Mouse (Mus musculus): Measurements from ENCODE around the gene Ttc28. TPM values are rescaled to one million over a fixed set of nuclear protein-coding genes. Genes with fewer than 3 reads are reported as not detected.

Gene Ttc28
- polyA plus RNA-seq, 1 experiment from 2014 or later, result 17.8 TPM

GRCm38 (mm10) chr5:111261733-111262573 is 382.4 kb downstream of the Ttc28 start:
- 0 out of 2 replicates have a peak overlapping the region, but pooled peaks have one; percentile 10 for H3K9ac ChIP-seq (replicated peaks; ENCODE audit: low read depth, low read length)
- H3K27me3 ChIP-seq (ENCODE audit: control insufficient read depth, insufficient read depth, low read length), result no peaks in the 10 kb centered on the region
- no peaks in the 10 kb centered on the region; the same call in 1 of the 2 replicates for H3K9me3 ChIP-seq (ENCODE audit: control insufficient read depth, low read depth, low read length)
- H3K4me3 ChIP-seq (ENCODE audit: low read depth, low read length), result no peak overlapping the region
- peaks cover 19% of the 10 kb centered on the region; the same call in 1 of the 2 replicates for H3K4me1 ChIP-seq (ENCODE audit: control insufficient read depth, insufficient read depth, low read length)
- H3K27ac ChIP-seq (ENCODE audit: low read length), result peak overlapping the region; percentile 55; the same call in 1 of the 2 replicates
- no peak for ATAC-seq (ENCODE audit: insufficient number of reproducible peaks, insufficient read depth, low FRiP score, low read depth)
- H3K36me3 ChIP-seq (ENCODE audit: control insufficient read depth, insufficient read depth, low read length), result peaks cover 6% of the 10 kb centered on the region; the same call in 1 of the 2 replicates
- 61% methylated on average over 13 of the region's 13 CpGs for WGBS
- no peak overlapping the region for H3K4me2 ChIP-seq (replicated peaks; ENCODE audit: low read depth, low read length)

- Histone ChIP-seq H3K4me2 (replicated peaks; ENCODE audit: low read depth, low read length) (no peak overlapping the region), H3K27me3 (ENCODE audit: control insufficient read depth, insufficient read depth, low read length) (no peaks in the 10 kb centered on the region), H3K9me3 (ENCODE audit: control insufficient read depth, low read depth, low read length) (no peaks in the 10 kb centered on the region; the same call in 1 of the 2 replicates), H3K9ac (replicated peaks; ENCODE audit: low read depth, low read length) (no peak overlapping the region), H3K27ac (ENCODE audit: low read length) (peak overlapping the region; percentile 55), H3K4me3 (ENCODE audit: low read depth, low read length) (no peak overlapping the region), H3K36me3 (ENCODE audit: control insufficient read depth, insufficient read depth, low read length) (peaks cover 11% of the 10 kb centered on the region), H3K4me1 (ENCODE audit: control insufficient read depth, insufficient read depth, low read length) (peaks cover 19% of the 10 kb centered on the region; the same call in 1 of the 2 replicates)
- ATAC-seq (ENCODE audit: insufficient number of reproducible peaks, insufficient read depth, low FRiP score, low read depth), result peak; percentile 38; the same call in 1 of the 2 replicates
- WGBS, result 18% methylated on average over 11 of the region's 11 CpGs
Observed at GRCm38 (mm10) chr5:111262574-111263239, 383.1 kb downstream of the Ttc28 start.

GRCm38 (mm10) chr5:111263370-111263769 is 383.8 kb downstream of the Ttc28 start:
- peaks cover 11% of the 10 kb centered on the region for H3K36me3 ChIP-seq (ENCODE audit: control insufficient read depth, insufficient read depth, low read length)
- H3K4me2 ChIP-seq (replicated peaks; ENCODE audit: low read depth, low read length), result 0 out of 2 replicates have a peak overlapping the region, but pooled peaks have one; percentile 10
- no peak overlapping the region for H3K9ac ChIP-seq (replicated peaks; ENCODE audit: low read depth, low read length)
- WGBS, result 27% methylated on average over 5 of the region's 5 CpGs
- no peak overlapping the region for H3K4me3 ChIP-seq (ENCODE audit: low read depth, low read length)
- no peak for ATAC-seq (ENCODE audit: insufficient number of reproducible peaks, insufficient read depth, low FRiP score, low read depth)
- H3K27me3 ChIP-seq (ENCODE audit: control insufficient read depth, insufficient read depth, low read length), result no peaks in the 10 kb centered on the region
- peak overlapping the region; percentile 55 for H3K27ac ChIP-seq (ENCODE audit: low read length)
- no peaks in the 10 kb centered on the region; the same call in 1 of the 2 replicates for H3K9me3 ChIP-seq (ENCODE audit: control insufficient read depth, low read depth, low read length)
- peaks cover 19% of the 10 kb centered on the region; the same call in 1 of the 2 replicates for H3K4me1 ChIP-seq (ENCODE audit: control insufficient read depth, insufficient read depth, low read length)

- H3K27ac ChIP-seq (ENCODE audit: low read length), result no peak overlapping the region
- 84% methylated on average over 7 of the region's 7 CpGs for WGBS
Observed at GRCm38 (mm10) chr5:111264488-111264887, 384.9 kb downstream of the Ttc28 start.

GRCm38 (mm10) chr5:111266658-111267057 is 387.1 kb downstream of the Ttc28 start:
- H3K36me3 ChIP-seq (ENCODE audit: control insufficient read depth, insufficient read depth, low read length), result peaks cover 11% of the 10 kb centered on the region
- no peak overlapping the region for H3K9ac ChIP-seq (replicated peaks; ENCODE audit: low read depth, low read length)
- ATAC-seq (ENCODE audit: insufficient number of reproducible peaks, insufficient read depth, low FRiP score, low read depth), result no peak
- no peaks in the 10 kb centered on the region; the same call in 1 of the 2 replicates for H3K9me3 ChIP-seq (ENCODE audit: control insufficient read depth, low read depth, low read length)
- WGBS, result 95% methylated on average over 5 of the region's 5 CpGs
- H3K4me3 ChIP-seq (ENCODE audit: low read depth, low read length), result no peak overlapping the region
- peaks cover 18% of the 10 kb centered on the region; the same call in 1 of the 2 replicates for H3K4me1 ChIP-seq (ENCODE audit: control insufficient read depth, insufficient read depth, low read length)
- no peaks in the 10 kb centered on the region for H3K27me3 ChIP-seq (ENCODE audit: control insufficient read depth, insufficient read depth, low read length)
- no peak overlapping the region for H3K4me2 ChIP-seq (replicated peaks; ENCODE audit: low read depth, low read length)
- no peak overlapping the region for H3K27ac ChIP-seq (ENCODE audit: low read length)

More at GRCm38 (mm10) chr5:111264488-111264887, 384.9 kb downstream of the Ttc28 start:
- Histone ChIP-seq H3K9me3 (ENCODE audit: control insufficient read depth, low read depth, low read length) (no peaks in the 10 kb centered on the region; the same call in 1 of the 2 replicates), H3K4me1 (ENCODE audit: control insufficient read depth, insufficient read depth, low read length) (peaks cover 19% of the 10 kb centered on the region; the same call in 1 of the 2 replicates), H3K36me3 (ENCODE audit: control insufficient read depth, insufficient read depth, low read length) (peaks cover 11% of the 10 kb centered on the region), H3K9ac (replicated peaks; ENCODE audit: low read depth, low read length) (no peak overlapping the region), H3K27me3 (ENCODE audit: control insufficient read depth, insufficient read depth, low read length) (no peaks in the 10 kb centered on the region), H3K4me3 (ENCODE audit: low read depth, low read length) (no peak overlapping the region), H3K4me2 (replicated peaks; ENCODE audit: low read depth, low read length) (no peak overlapping the region)
- ATAC-seq (ENCODE audit: insufficient number of reproducible peaks, insufficient read depth, low FRiP score, low read depth), result no peak

GRCm38 (mm10) chr5:111267100-111267499 is 387.5 kb downstream of the Ttc28 start:
- no peak for ATAC-seq (ENCODE audit: insufficient number of reproducible peaks, insufficient read depth, low FRiP score, low read depth)
- Histone ChIP-seq H3K36me3 (ENCODE audit: control insufficient read depth, insufficient read depth, low read length) (peaks cover 11% of the 10 kb centered on the region), H3K4me1 (ENCODE audit: control insufficient read depth, insufficient read depth, low read length) (peaks cover 14% of the 10 kb centered on the region; the same call in 1 of the 2 replicates), H3K27ac (ENCODE audit: low read length) (no peak overlapping the region), H3K9me3 (ENCODE audit: control insufficient read depth, low read depth, low read length) (no peaks in the 10 kb centered on the region; the same call in 1 of the 2 replicates), H3K4me2 (replicated peaks; ENCODE audit: low read depth, low read length) (no peak overlapping the region), H3K9ac (replicated peaks; ENCODE audit: low read depth, low read length) (no peak overlapping the region), H3K27me3 (ENCODE audit: control insufficient read depth, insufficient read depth, low read length) (no peaks in the 10 kb centered on the region), H3K4me3 (ENCODE audit: low read depth, low read length) (no peak overlapping the region)
- 92% methylated on average over 3 of the region's 3 CpGs for WGBS

- H3K4me2 ChIP-seq (replicated peaks; ENCODE audit: low read depth, low read length), result no peak overlapping the region
- WGBS, result 29% methylated on average over 2 of the region's 2 CpGs
- no peak for ATAC-seq (ENCODE audit: insufficient number of reproducible peaks, insufficient read depth, low FRiP score, low read depth)
Observed at GRCm38 (mm10) chr5:111268852-111269251, 389.2 kb downstream of the Ttc28 start.

GRCm38 (mm10) chr5:111269613-111270205 is 390.1 kb downstream of the Ttc28 start:
- 69% methylated on average over 6 of the region's 6 CpGs for WGBS

More at GRCm38 (mm10) chr5:111268852-111269251, 389.2 kb downstream of the Ttc28 start:
- Histone ChIP-seq H3K4me3 (ENCODE audit: low read depth, low read length) (no peak overlapping the region), H3K27ac (ENCODE audit: low read length) (no peak overlapping the region), H3K36me3 (ENCODE audit: control insufficient read depth, insufficient read depth, low read length) (peaks cover 11% of the 10 kb centered on the region), H3K4me1 (ENCODE audit: control insufficient read depth, insufficient read depth, low read length) (no peaks in the 10 kb centered on the region), H3K9ac (replicated peaks; ENCODE audit: low read depth, low read length) (no peak overlapping the region), H3K27me3 (ENCODE audit: control insufficient read depth, insufficient read depth, low read length) (no peaks in the 10 kb centered on the region), H3K9me3 (ENCODE audit: control insufficient read depth, low read depth, low read length) (no peaks in the 10 kb centered on the region; the same call in 1 of the 2 replicates)

More at GRCm38 (mm10) chr5:111269613-111270205, 390.1 kb downstream of the Ttc28 start:
- no peaks in the 10 kb centered on the region for H3K4me1 ChIP-seq (ENCODE audit: control insufficient read depth, insufficient read depth, low read length)
- H3K9ac ChIP-seq (replicated peaks; ENCODE audit: low read depth, low read length), result no peak overlapping the region
- H3K27ac ChIP-seq (ENCODE audit: low read length), result no peak overlapping the region
- no peak for ATAC-seq (ENCODE audit: insufficient number of reproducible peaks, insufficient read depth, low FRiP score, low read depth)
- H3K4me2 ChIP-seq (replicated peaks; ENCODE audit: low read depth, low read length), result no peak overlapping the region
- H3K9me3 ChIP-seq (ENCODE audit: control insufficient read depth, low read depth, low read length), result no peaks in the 10 kb centered on the region; the same call in 1 of the 2 replicates
- no peak overlapping the region for H3K4me3 ChIP-seq (ENCODE audit: low read depth, low read length)
- no peaks in the 10 kb centered on the region for H3K27me3 ChIP-seq (ENCODE audit: control insufficient read depth, insufficient read depth, low read length)
- peaks cover 16% of the 10 kb centered on the region for H3K36me3 ChIP-seq (ENCODE audit: control insufficient read depth, insufficient read depth, low read length)

All from stomach, embryonic 14.5 days (tissue).